Mouse (Mus musculus): ENCODE results near the gene Nlrp14.
"Not testable (repeated sequence)": the region's sequence is repeated elsewhere in the genome, so short reads cannot be mapped to it uniquely, and the experiment has no call there.

GRCm38 (mm10) chr7:107130983-107131382 is 35.8 kb upstream of the Nlrp14 start, which contains the start of gene Olfr715:
- not testable (repeated sequence) for TF ChIP-seq POU5F1 (IDR thresholded peaks at IDR 0.05; ENCODE audit: borderline replicate concordance, low read length); CTCF (conservative IDR thresholded peaks at IDR 0.05; ENCODE audit: low read length)

Data from E14TG2a.4 (cell line).